Mouse (Mus musculus): ENCODE data around the gene Spocd1. TPM values are rescaled to one million over a fixed set of nuclear protein-coding genes. Genes with fewer than 3 reads are reported as not detected.

Gene Spocd1
- polyA plus RNA-seq, 1 experiment from 2014 or later = not detected

GRCm38 (mm10) chr4:129902394-129902793 is 26.7 kb upstream of the Spocd1 start:
- no peak overlapping the region for H3K4me2 ChIP-seq (ENCODE audit: low read depth, low read length)
- no peaks in the 10 kb centered on the region for H3K36me3 ChIP-seq (ENCODE audit: control insufficient read depth, insufficient read depth, low read length)
- no peaks in the 10 kb centered on the region for H3K4me1 ChIP-seq (replicated peaks; ENCODE audit: control insufficient read depth, insufficient read depth, low read length)
- H3K9ac ChIP-seq (ENCODE audit: low read length) = no peak overlapping the region
- no peaks in the 10 kb centered on the region for H3K9me3 ChIP-seq (ENCODE audit: control insufficient read depth, low read length)
- no peaks in the 10 kb centered on the region for H3K27me3 ChIP-seq (ENCODE audit: control insufficient read depth, insufficient read depth, low read depth, low read length)
- H3K27ac ChIP-seq (ENCODE audit: low read length) = no peak overlapping the region
- H3K4me3 ChIP-seq (ENCODE audit: low read length) = no peak overlapping the region
- 83% methylated on average over 4 of the region's 4 CpGs for WGBS
- ATAC-seq (ENCODE audit: low read depth) = no peak

DNA sequence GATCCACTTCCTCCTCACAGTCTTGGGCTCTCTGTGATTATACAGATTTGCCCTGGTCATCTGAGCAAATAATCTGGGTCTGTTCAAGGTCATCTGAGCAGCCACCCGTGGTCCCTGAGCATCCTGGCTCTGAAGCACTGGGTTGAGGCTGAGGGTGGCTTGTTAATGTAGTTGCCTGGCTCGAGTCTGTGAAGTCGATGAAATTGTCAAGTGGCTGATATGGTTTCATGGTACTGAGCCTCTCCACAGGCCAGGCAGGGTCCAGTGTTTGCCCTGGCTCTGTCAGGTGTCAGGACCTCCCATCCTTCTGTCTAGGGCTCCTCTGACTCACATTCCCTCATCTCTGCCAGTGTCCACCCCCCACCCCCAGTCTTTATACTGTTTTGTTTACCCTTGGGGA is 25.5 kb upstream of the Spocd1 start:
- Histone ChIP-seq H3K4me1 (replicated peaks; ENCODE audit: control insufficient read depth, insufficient read depth, low read length) (no peaks in the 10 kb centered on the region), H3K27ac (ENCODE audit: low read length) (no peak overlapping the region), H3K27me3 (ENCODE audit: control insufficient read depth, insufficient read depth, low read depth, low read length) (no peaks in the 10 kb centered on the region), H3K4me2 (ENCODE audit: low read depth, low read length) (no peak overlapping the region), H3K36me3 (ENCODE audit: control insufficient read depth, insufficient read depth, low read length) (no peaks in the 10 kb centered on the region), H3K4me3 (ENCODE audit: low read length) (no peak overlapping the region), H3K9me3 (ENCODE audit: control insufficient read depth, low read length) (no peaks in the 10 kb centered on the region), H3K9ac (ENCODE audit: low read length) (no peak overlapping the region)
- no peak for ATAC-seq (ENCODE audit: low read depth)
- WGBS = 28% methylated on average over 3 of the region's 3 CpGs

- WGBS = 88% methylated on average over 3 of the region's 3 CpGs
- H3K27ac ChIP-seq (ENCODE audit: low read length) = no peak overlapping the region
- H3K9ac ChIP-seq (ENCODE audit: low read length) = no peak overlapping the region
- H3K4me1 ChIP-seq (replicated peaks; ENCODE audit: control insufficient read depth, insufficient read depth, low read length) = no peaks in the 10 kb centered on the region
- H3K9me3 ChIP-seq (ENCODE audit: control insufficient read depth, low read length) = no peaks in the 10 kb centered on the region
- no peaks in the 10 kb centered on the region for H3K36me3 ChIP-seq (ENCODE audit: control insufficient read depth, insufficient read depth, low read length)
- H3K4me3 ChIP-seq (ENCODE audit: low read length) = no peak overlapping the region
- H3K4me2 ChIP-seq (ENCODE audit: low read depth, low read length) = no peak overlapping the region
- ATAC-seq (ENCODE audit: low read depth) = 0 out of 2 replicates have a peak, but pooled peaks have one; percentile 2
- no peaks in the 10 kb centered on the region for H3K27me3 ChIP-seq (ENCODE audit: control insufficient read depth, insufficient read depth, low read depth, low read length)
These were observed 24.0 kb upstream of the Spocd1 start for GRCm38 (mm10) chr4:129905032-129905431.

- H3K9me3 ChIP-seq (ENCODE audit: control insufficient read depth, low read length) = no peaks in the 10 kb centered on the region
- H3K27ac ChIP-seq (ENCODE audit: low read length) = no peak overlapping the region
- H3K9ac ChIP-seq (ENCODE audit: low read length) = no peak overlapping the region
- no peaks in the 10 kb centered on the region for H3K4me1 ChIP-seq (replicated peaks; ENCODE audit: control insufficient read depth, insufficient read depth, low read length)
- H3K27me3 ChIP-seq (ENCODE audit: control insufficient read depth, insufficient read depth, low read depth, low read length) = no peaks in the 10 kb centered on the region
- WGBS = 58% methylated on average over 13 of the region's 13 CpGs
- no peak overlapping the region for H3K4me2 ChIP-seq (ENCODE audit: low read depth, low read length)
- ATAC-seq (ENCODE audit: low read depth) = no peak
- H3K4me3 ChIP-seq (ENCODE audit: low read length) = no peak overlapping the region
- H3K36me3 ChIP-seq (ENCODE audit: control insufficient read depth, insufficient read depth, low read length) = no peaks in the 10 kb centered on the region
These were observed 23.0 kb upstream of the Spocd1 start for GRCm38 (mm10) chr4:129906016-129906415.

DNA sequence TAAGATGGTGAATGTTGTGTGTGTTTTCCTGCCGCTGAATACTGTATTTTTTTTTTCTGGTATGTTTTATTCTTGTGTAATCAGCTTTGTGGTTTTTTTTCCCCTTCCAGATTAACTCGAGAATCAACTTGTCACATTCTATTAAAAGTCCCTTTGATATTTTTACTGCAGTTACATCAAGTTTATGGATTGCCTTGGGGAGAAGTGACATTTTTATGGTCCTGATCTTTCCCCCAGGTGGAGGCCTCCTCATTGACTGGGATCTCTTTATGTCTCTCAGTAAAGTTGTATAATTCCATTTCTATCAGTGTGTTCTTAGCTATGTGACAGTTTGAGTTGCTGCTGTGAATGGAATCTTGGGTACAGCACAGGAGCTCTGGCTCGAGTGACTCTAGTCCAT is 20.2 kb upstream of the Spocd1 start:
- Histone ChIP-seq H3K4me2 (ENCODE audit: low read depth, low read length) (no peak overlapping the region), H3K9me3 (ENCODE audit: control insufficient read depth, low read length) (no peaks in the 10 kb centered on the region), H3K36me3 (ENCODE audit: control insufficient read depth, insufficient read depth, low read length) (no peaks in the 10 kb centered on the region), H3K4me3 (ENCODE audit: low read length) (no peak overlapping the region), H3K27ac (ENCODE audit: low read length) (0 out of 2 replicates have a peak overlapping the region, but pooled peaks have one; percentile 26), H3K4me1 (replicated peaks; ENCODE audit: control insufficient read depth, insufficient read depth, low read length) (peaks cover 11% of the 10 kb centered on the region), H3K9ac (ENCODE audit: low read length) (no peak overlapping the region), H3K27me3 (ENCODE audit: control insufficient read depth, insufficient read depth, low read depth, low read length) (no peaks in the 10 kb centered on the region)
- WGBS = 52% methylated on average over 3 of the region's 3 CpGs
- no peak for ATAC-seq (ENCODE audit: low read depth)

GRCm38 (mm10) chr4:129909261-129909731 is 19.8 kb upstream of the Spocd1 start:
- Histone ChIP-seq H3K4me3 (ENCODE audit: low read length) (no peak overlapping the region), H3K36me3 (ENCODE audit: control insufficient read depth, insufficient read depth, low read length) (no peaks in the 10 kb centered on the region), H3K4me1 (replicated peaks; ENCODE audit: control insufficient read depth, insufficient read depth, low read length) (peaks cover 16% of the 10 kb centered on the region), H3K27me3 (ENCODE audit: control insufficient read depth, insufficient read depth, low read depth, low read length) (no peaks in the 10 kb centered on the region), H3K4me2 (ENCODE audit: low read depth, low read length) (no peak overlapping the region), H3K27ac (ENCODE audit: low read length) (peak overlapping the region; percentile 38; the same call in 1 of the 2 replicates), H3K9ac (ENCODE audit: low read length) (no peak overlapping the region), H3K9me3 (ENCODE audit: control insufficient read depth, low read length) (no peaks in the 10 kb centered on the region)
- no peak for ATAC-seq (ENCODE audit: low read depth)
- 57% methylated on average over 4 of the region's 4 CpGs for WGBS

DNA sequence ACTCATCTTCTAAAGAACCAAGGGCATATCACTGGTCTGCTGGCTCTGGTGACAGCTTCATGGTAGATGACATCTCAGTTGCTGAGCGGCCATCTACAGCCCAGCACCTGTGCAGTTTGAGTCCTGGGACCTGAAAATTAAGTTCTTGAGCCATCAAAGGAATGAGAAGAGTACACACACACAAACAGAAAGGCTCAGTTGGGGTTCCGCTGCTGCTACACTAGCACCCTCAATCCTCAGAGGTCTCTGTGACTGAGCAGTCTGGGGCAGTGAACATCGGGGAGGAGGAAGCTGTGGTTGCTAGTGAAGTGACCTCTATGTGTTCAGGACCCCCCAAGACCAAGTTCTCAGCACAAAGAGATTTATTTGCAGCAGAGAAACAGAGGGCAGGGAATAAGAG is 16.1 kb upstream of the Spocd1 start:
- WGBS = 65% methylated on average over 3 of the region's 3 CpGs
- Histone ChIP-seq H3K4me2 (ENCODE audit: low read depth, low read length) (no peak overlapping the region), H3K9me3 (ENCODE audit: control insufficient read depth, low read length) (no peaks in the 10 kb centered on the region)

DNA sequence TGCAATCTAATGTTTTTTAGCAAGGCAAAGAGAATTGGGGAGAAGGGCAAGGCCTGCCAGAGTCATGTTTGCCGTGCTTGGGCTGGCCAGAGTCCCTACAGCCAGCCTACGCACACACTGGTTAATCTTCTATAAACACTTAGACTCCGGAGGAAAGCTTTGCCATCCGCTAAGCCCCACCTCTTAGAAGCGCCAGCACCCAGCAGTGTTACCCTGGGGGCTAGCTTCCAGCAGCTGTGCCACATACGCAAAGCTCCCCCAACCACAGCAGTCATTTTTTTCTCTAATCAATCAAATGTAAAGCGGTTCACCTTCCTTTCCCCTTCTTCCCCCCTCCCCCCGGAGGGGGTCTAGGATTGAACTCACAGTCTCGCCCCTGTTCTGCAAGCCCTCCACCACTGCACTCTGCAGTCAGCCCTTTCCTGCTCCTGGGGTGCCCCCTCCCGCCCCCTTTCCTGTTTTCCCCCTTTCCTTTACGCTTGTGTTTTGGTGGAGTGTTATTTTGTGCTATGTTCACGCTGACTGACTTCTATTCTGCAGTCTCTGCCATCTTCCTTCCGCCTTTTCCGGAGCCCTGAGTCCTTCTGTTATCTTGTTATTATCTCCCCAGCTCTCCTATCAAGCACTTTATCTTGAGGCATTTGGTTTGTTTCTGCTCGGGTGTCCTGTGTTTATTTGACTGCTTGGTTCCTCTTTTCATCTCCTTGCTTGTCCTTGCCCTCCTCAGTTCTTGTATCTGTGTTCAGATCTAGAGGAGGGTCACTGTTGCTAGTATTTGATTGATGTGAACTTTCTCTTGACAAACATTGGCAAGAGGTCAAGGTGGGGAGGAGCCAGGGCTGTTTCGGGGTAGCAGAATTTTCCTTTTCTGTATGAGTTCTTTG is 15.0 kb upstream of the Spocd1 start:
- Histone ChIP-seq H3K4me1 (replicated peaks; ENCODE audit: control insufficient read depth, insufficient read depth, low read length) (peaks cover 30% of the 10 kb centered on the region), H3K9ac (ENCODE audit: low read length) (peak overlapping the region; percentile 55), H3K27me3 (ENCODE audit: control insufficient read depth, insufficient read depth, low read depth, low read length) (no peaks in the 10 kb centered on the region), H3K36me3 (ENCODE audit: control insufficient read depth, insufficient read depth, low read length) (no peaks in the 10 kb centered on the region), H3K4me3 (ENCODE audit: low read length) (peak overlapping the region; percentile 28), H3K9me3 (ENCODE audit: control insufficient read depth, low read length) (no peaks in the 10 kb centered on the region), H3K27ac (ENCODE audit: low read length) (peak overlapping the region; percentile 83), H3K4me2 (ENCODE audit: low read depth, low read length) (peak overlapping the region; percentile 59)
- ATAC-seq (ENCODE audit: low read depth) = peak; percentile 91
- 4% methylated on average over 16 of the region's 16 CpGs for WGBS

More for the DNA sequence above, 16.1 kb upstream of the Spocd1 start:
- H3K9ac ChIP-seq (ENCODE audit: low read length) = no peak overlapping the region
- H3K27me3 ChIP-seq (ENCODE audit: control insufficient read depth, insufficient read depth, low read depth, low read length) = no peaks in the 10 kb centered on the region
- no peak for ATAC-seq (ENCODE audit: low read depth)
- peaks cover 30% of the 10 kb centered on the region for H3K4me1 ChIP-seq (replicated peaks; ENCODE audit: control insufficient read depth, insufficient read depth, low read length)
- peak overlapping the region; percentile 83 for H3K27ac ChIP-seq (ENCODE audit: low read length)
- H3K4me3 ChIP-seq (ENCODE audit: low read length) = no peak overlapping the region
- H3K36me3 ChIP-seq (ENCODE audit: control insufficient read depth, insufficient read depth, low read length) = no peaks in the 10 kb centered on the region

DNA sequence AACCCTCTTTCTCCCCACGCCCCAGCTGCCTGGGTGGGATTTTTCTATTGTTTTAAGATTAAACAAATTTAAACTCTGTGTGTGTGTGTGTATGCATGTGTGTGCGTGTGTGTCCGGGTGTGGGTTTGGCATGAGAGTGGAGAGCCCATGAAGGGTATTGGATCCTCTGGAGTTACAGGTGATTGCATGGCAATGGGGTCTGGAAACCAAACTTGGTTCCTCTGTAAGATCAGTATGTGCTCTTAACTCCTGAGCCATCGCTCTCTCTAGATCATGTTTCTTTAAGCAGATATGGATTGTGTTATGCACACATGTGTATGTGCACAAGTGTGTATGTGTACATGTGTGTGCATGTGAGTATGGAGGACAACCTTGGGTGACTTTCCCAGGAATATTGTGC is 14.4 kb upstream of the Spocd1 start:
- no peak overlapping the region for H3K4me2 ChIP-seq (ENCODE audit: low read depth, low read length)

More for the DNA sequence above, 14.4 kb upstream of the Spocd1 start:
- Histone ChIP-seq H3K9me3 (ENCODE audit: control insufficient read depth, low read length) (no peaks in the 10 kb centered on the region), H3K27ac (ENCODE audit: low read length) (peak overlapping the region; percentile 83), H3K36me3 (ENCODE audit: control insufficient read depth, insufficient read depth, low read length) (no peaks in the 10 kb centered on the region), H3K4me1 (replicated peaks; ENCODE audit: control insufficient read depth, insufficient read depth, low read length) (peaks cover 30% of the 10 kb centered on the region), H3K4me3 (ENCODE audit: low read length) (no peak overlapping the region), H3K9ac (ENCODE audit: low read length) (no peak overlapping the region), H3K27me3 (ENCODE audit: control insufficient read depth, insufficient read depth, low read depth, low read length) (no peaks in the 10 kb centered on the region)
- WGBS = 45% methylated on average over 4 of the region's 4 CpGs
- ATAC-seq (ENCODE audit: low read depth) = no peak
